Mouse (Mus musculus): ENCODE measurements at regions not wholly inside any gene's neighbourhood (a gene's known extent, or its start where the extent isn't known, plus 50 kb on each side); places are given as distances from the start of the nearest gene placed in this dataset.

DNA sequence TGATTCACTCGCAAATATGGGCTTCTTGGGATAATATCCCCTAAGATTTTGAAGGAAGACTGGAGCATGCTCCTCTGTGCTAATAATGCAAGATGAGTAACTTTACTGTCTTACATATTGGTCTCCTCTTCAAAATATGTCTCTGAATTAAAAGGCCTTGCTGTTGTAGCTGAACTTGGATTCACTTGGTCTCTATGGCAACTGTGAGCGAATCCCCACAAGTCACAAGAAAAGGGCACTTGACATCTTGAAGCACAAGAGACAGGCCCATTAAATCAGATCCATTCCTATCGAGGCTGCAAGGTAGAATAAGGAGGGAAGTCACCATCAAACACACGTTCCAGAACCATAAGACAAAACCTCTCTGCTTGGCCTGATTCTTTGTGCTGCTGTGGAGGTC is 121.6 kb upstream of the Mylip start:
- TF ChIP-seq CTCF (IDR thresholded peaks at IDR 0.05; ENCODE audit: extremely low read depth, insufficient read length, insufficient replicate concordance, low read depth, low read length) (no peak), POLR2A (IDR thresholded peaks at IDR 0.05; ENCODE audit: low read depth, low read length) (no peak)

Measured in small intestine, adult 2 months (tissue).